Mouse (Mus musculus): ENCODE results near the gene Klc2. TPM values are rescaled to one million over a fixed set of nuclear protein-coding genes. Genes with fewer than 3 reads are reported as not detected.
A peak's percentile ranks its signal among the peaks of the same experiment; 100 is the strongest.

Klc2 gene
- polyA plus RNA-seq, 1 experiment from 2014 or later = 84.6 TPM

- ATAC-seq (ENCODE audit: low read depth) = no peak
These were observed 53.3 kb downstream of the Klc2 start for GRCm38 (mm10) chr19:5065104-5065503.

GRCm38 (mm10) chr19:5062446-5062845 is 55.9 kb downstream of the Klc2 start:
- H3K9ac ChIP-seq (replicated peaks; ENCODE audit: low read depth, low read length) = no peak overlapping the region
- H3K4me3 ChIP-seq (ENCODE audit: low read depth, low read length) = no peak overlapping the region

More at GRCm38 (mm10) chr19:5065104-5065503, 53.3 kb downstream of the Klc2 start:
- H3K36me3 ChIP-seq (ENCODE audit: control insufficient read depth, insufficient read depth, low read length) = no peaks in the 10 kb centered on the region
- no peak overlapping the region for H3K4me2 ChIP-seq (ENCODE audit: low read depth, low read length)
- peaks cover 13% of the 10 kb centered on the region for H3K4me1 ChIP-seq (ENCODE audit: control insufficient read depth, insufficient read depth, low read length)
- H3K9me3 ChIP-seq (ENCODE audit: control insufficient read depth, low read length) = no peaks in the 10 kb centered on the region
- H3K27ac ChIP-seq (ENCODE audit: low read depth, low read length) = no peak overlapping the region
- H3K9ac ChIP-seq (replicated peaks; ENCODE audit: low read depth, low read length) = no peak overlapping the region
- WGBS = 67% methylated on average over 7 of the region's 7 CpGs
- no peak overlapping the region for H3K4me3 ChIP-seq (ENCODE audit: low read depth, low read length)
- peaks cover 18% of the 10 kb centered on the region for H3K27me3 ChIP-seq (ENCODE audit: control insufficient read depth, insufficient read depth, low read length)

GRCm38 (mm10) chr19:5062041-5062440 is 56.3 kb downstream of the Klc2 start:
- 91% methylated on average over 5 of the region's 5 CpGs for WGBS
- Histone ChIP-seq H3K4me3 (ENCODE audit: low read depth, low read length) (no peak overlapping the region), H3K36me3 (ENCODE audit: control insufficient read depth, insufficient read depth, low read length) (no peaks in the 10 kb centered on the region), H3K27me3 (ENCODE audit: control insufficient read depth, insufficient read depth, low read length) (peaks cover 3% of the 10 kb centered on the region), H3K4me1 (ENCODE audit: control insufficient read depth, insufficient read depth, low read length) (no peaks in the 10 kb centered on the region), H3K9me3 (ENCODE audit: control insufficient read depth, low read length) (no peaks in the 10 kb centered on the region), H3K4me2 (ENCODE audit: low read depth, low read length) (no peak overlapping the region), H3K27ac (ENCODE audit: low read depth, low read length) (no peak overlapping the region), H3K9ac (replicated peaks; ENCODE audit: low read depth, low read length) (no peak overlapping the region)
- ATAC-seq (ENCODE audit: low read depth) = no peak

More at GRCm38 (mm10) chr19:5062446-5062845, 55.9 kb downstream of the Klc2 start:
- WGBS = 79% methylated on average over 6 of the region's 6 CpGs
- no peak for ATAC-seq (ENCODE audit: low read depth)
- H3K9me3 ChIP-seq (ENCODE audit: control insufficient read depth, low read length) = no peaks in the 10 kb centered on the region
- H3K4me1 ChIP-seq (ENCODE audit: control insufficient read depth, insufficient read depth, low read length) = peaks cover 3% of the 10 kb centered on the region; the same call in 1 of the 2 replicates
- no peak overlapping the region for H3K4me2 ChIP-seq (ENCODE audit: low read depth, low read length)
- no peak overlapping the region for H3K27ac ChIP-seq (ENCODE audit: low read depth, low read length)
- H3K36me3 ChIP-seq (ENCODE audit: control insufficient read depth, insufficient read depth, low read length) = no peaks in the 10 kb centered on the region
- H3K27me3 ChIP-seq (ENCODE audit: control insufficient read depth, insufficient read depth, low read length) = peaks cover 6% of the 10 kb centered on the region

- no peaks in the 10 kb centered on the region for H3K9me3 ChIP-seq (ENCODE audit: control insufficient read depth, low read length)
- no peaks in the 10 kb centered on the region for H3K27me3 ChIP-seq (ENCODE audit: control insufficient read depth, insufficient read depth, low read length)
- H3K27ac ChIP-seq (ENCODE audit: low read depth, low read length) = no peak overlapping the region
- 44% methylated on average over 5 of the region's 5 CpGs for WGBS
- H3K9ac ChIP-seq (replicated peaks; ENCODE audit: low read depth, low read length) = no peak overlapping the region
- no peaks in the 10 kb centered on the region for H3K36me3 ChIP-seq (ENCODE audit: control insufficient read depth, insufficient read depth, low read length)
- no peak for ATAC-seq (ENCODE audit: low read depth)
- no peak overlapping the region for H3K4me3 ChIP-seq (ENCODE audit: low read depth, low read length)
- H3K4me2 ChIP-seq (ENCODE audit: low read depth, low read length) = no peak overlapping the region
- no peaks in the 10 kb centered on the region for H3K4me1 ChIP-seq (ENCODE audit: control insufficient read depth, insufficient read depth, low read length)
These were observed 57.7 kb downstream of the Klc2 start for GRCm38 (mm10) chr19:5060365-5061330.

GRCm38 (mm10) chr19:5058801-5059771 is 59.3 kb downstream of the Klc2 start:
- no peaks in the 10 kb centered on the region for H3K36me3 ChIP-seq (ENCODE audit: control insufficient read depth, insufficient read depth, low read length)
- no peaks in the 10 kb centered on the region for H3K9me3 ChIP-seq (ENCODE audit: control insufficient read depth, low read length)
- no peak overlapping the region for H3K27ac ChIP-seq (ENCODE audit: low read depth, low read length)
- no peaks in the 10 kb centered on the region for H3K4me1 ChIP-seq (ENCODE audit: control insufficient read depth, insufficient read depth, low read length)
- no peak for ATAC-seq (ENCODE audit: low read depth)
- H3K4me3 ChIP-seq (ENCODE audit: low read depth, low read length) = no peak overlapping the region
- 0 out of 2 replicates have a peak overlapping the region, but pooled peaks have one; percentile 7 for H3K9ac ChIP-seq (replicated peaks; ENCODE audit: low read depth, low read length)
- no peak overlapping the region for H3K4me2 ChIP-seq (ENCODE audit: low read depth, low read length)
- 19% methylated on average over 10 of the region's 10 CpGs for WGBS
- no peaks in the 10 kb centered on the region for H3K27me3 ChIP-seq (ENCODE audit: control insufficient read depth, insufficient read depth, low read length)

- 23% methylated on average over 16 of the region's 16 CpGs for WGBS
- Histone ChIP-seq H3K27me3 (ENCODE audit: control insufficient read depth, insufficient read depth, low read length) (peaks cover 3% of the 10 kb centered on the region; the same call in 1 of the 2 replicates), H3K9ac (replicated peaks; ENCODE audit: low read depth, low read length) (no peak overlapping the region), H3K4me1 (ENCODE audit: control insufficient read depth, insufficient read depth, low read length) (no peaks in the 10 kb centered on the region), H3K36me3 (ENCODE audit: control insufficient read depth, insufficient read depth, low read length) (no peaks in the 10 kb centered on the region), H3K27ac (ENCODE audit: low read depth, low read length) (no peak overlapping the region), H3K4me3 (ENCODE audit: low read depth, low read length) (no peak overlapping the region), H3K4me2 (ENCODE audit: low read depth, low read length) (no peak overlapping the region), H3K9me3 (ENCODE audit: control insufficient read depth, low read length) (no peaks in the 10 kb centered on the region)
- ATAC-seq (ENCODE audit: low read depth) = no peak
These were observed 60.2 kb downstream of the Klc2 start for GRCm38 (mm10) chr19:5057876-5058775.
